Mouse (Mus musculus): ENCODE results near the gene Mgat4b.
A peak's percentile ranks its signal among the peaks of the same experiment; 100 is the strongest.
"Not testable (repeated sequence)": the region's sequence is repeated elsewhere in the genome, so short reads cannot be mapped to it uniquely, and the experiment has no call there.

Mgat4b gene

GRCm38 (mm10) chr11:50210505-50211151 lies at the start of gene Mgat4b, which contains the start of gene Sqstm1:
TSS of gene Mgat4b (plus strand) at chr11:50210890.
TSS of gene Sqstm1 (minus strand) at chr11:50210827.
- peak; percentile 82 for DNase-seq

- peak; percentile 45 for DNase-seq
Measured at GRCm38 (mm10) chr11:50161578-50162304, 48.9 kb upstream of the Mgat4b start.

- no peak for DNase-seq
Measured at GRCm38 (mm10) chr11:50162338-50163050, 48.2 kb upstream of the Mgat4b start.

- DNase-seq, result no peak
Measured at GRCm38 (mm10) chr11:50168352-50168751, 42.3 kb upstream of the Mgat4b start.

- not testable (repeated sequence) for DNase-seq
Measured at GRCm38 (mm10) chr11:50174111-50174729, 36.5 kb upstream of the Mgat4b start, which contains the start of gene Mrnip. TSS of gene Mrnip (plus strand) at chr11:50174444.

- peak; percentile 96 for DNase-seq
Measured at GRCm38 (mm10) chr11:50174730-50175187, 35.9 kb upstream of the Mgat4b start.

GRCm38 (mm10) chr11:50176351-50176750 lies 34.3 kb upstream of the Mgat4b start:
- DNase-seq, result no peak

GRCm38 (mm10) chr11:50177111-50177510 lies 33.6 kb upstream of the Mgat4b start:
- DNase-seq, result no peak

GRCm38 (mm10) chr11:50178532-50179488 lies 31.9 kb upstream of the Mgat4b start:
- no peak for DNase-seq

GRCm38 (mm10) chr11:50180478-50181231 lies 30.0 kb upstream of the Mgat4b start:
- no peak for DNase-seq

GRCm38 (mm10) chr11:50182702-50183101 lies 28.0 kb upstream of the Mgat4b start:
- no peak for DNase-seq

- no peak for DNase-seq
Measured at GRCm38 (mm10) chr11:50184788-50185187, 25.9 kb upstream of the Mgat4b start.

- no peak for DNase-seq
Measured at GRCm38 (mm10) chr11:50188682-50189081, 22.0 kb upstream of the Mgat4b start.

- no peak for DNase-seq
Measured at GRCm38 (mm10) chr11:50190362-50190761, 20.3 kb upstream of the Mgat4b start.

- no peak for DNase-seq
Measured at GRCm38 (mm10) chr11:50192278-50192677, 18.4 kb upstream of the Mgat4b start.

- no peak for DNase-seq
Measured at GRCm38 (mm10) chr11:50194070-50194469, 16.6 kb upstream of the Mgat4b start.

- DNase-seq, result no peak
Measured at GRCm38 (mm10) chr11:50194793-50195192, 15.9 kb upstream of the Mgat4b start.

- DNase-seq, result no peak
Measured at GRCm38 (mm10) chr11:50197500-50197899, 13.2 kb upstream of the Mgat4b start.

GRCm38 (mm10) chr11:50198219-50198846 lies 12.4 kb upstream of the Mgat4b start:
- DNase-seq, result no peak

- no peak for DNase-seq
Measured at GRCm38 (mm10) chr11:50198916-50199315, 11.8 kb upstream of the Mgat4b start.

GRCm38 (mm10) chr11:50200613-50201012 lies 10.1 kb upstream of the Mgat4b start:
- no peak for DNase-seq

All from cerebellum, adult 8-10 months (tissue).